Mouse (Mus musculus) thymus, adult 2 months (tissue): ENCODE data around the gene Podxl.

Source experiments
- CTCF ChIP-seq: fragments of 200-500 bp; IDR thresholded peaks from 2 replicates; pipeline ENCODE4 v1.5.1; 2012; ENCODE audit warnings: mild to moderate bottlenecking, control low read depth, low read length, moderate library complexity, borderline replicate concordance; ENCODE audit not compliant: control insufficient read depth, poor library complexity, insufficient read depth; ENCODE audit errors: extremely low read depth
- POLR2A ChIP-seq: fragments of 200-500 bp; IDR thresholded peaks from 2 replicates; pipeline ENCODE4 v1.6.1; 2012; ENCODE audit warnings: mild to moderate bottlenecking, low read length, control low read depth, moderate library complexity; ENCODE audit not compliant: control insufficient read depth, poor library complexity, insufficient read depth; ENCODE audit errors: extremely low read depth

GRCm38 (mm10) chr6:31562371-31563080, 1.3 kb downstream of the Podxl start:
- no peak for TF ChIP-seq POLR2A
- no peak for TF ChIP-seq CTCF
